Mouse (Mus musculus) CH12.LX (cell line): ENCODE measurements at regions not wholly inside any gene's neighbourhood (a gene's known extent, or its start where the extent isn't known, plus 50 kb on each side); places are given as distances from the start of the nearest gene placed in this dataset.

Experiments
- CTCF ChIP-seq, 2 experiments: IDR thresholded peaks in 1 of 2; conservative IDR thresholded peaks in 1 of 2; 2 replicates each; pipeline ENCODE4 v1.5.1; 2011 to 2012; ENCODE audit warnings: low read depth in 2 of 2, low read length in 2 of 2, improper control_type of control experiment in 1 of 2, inconsistent platforms in 1 of 2, mild to moderate bottlenecking in 1 of 2, moderate library complexity in 1 of 2
- EP300 ChIP-seq: IDR thresholded peaks from 2 replicates; pipeline ENCODE4 v1.6.1; 2011; ENCODE audit warnings: low read length, improper control_type of control experiment
- GABPA ChIP-seq: IDR thresholded peaks from 2 replicates; pipeline ENCODE4 v1.6.1; 2012; ENCODE audit warnings: low read depth, low read length, improper control_type of control experiment, inconsistent platforms; ENCODE audit not compliant: insufficient replicate concordance
- NRF1 ChIP-seq: IDR thresholded peaks from 2 replicates; pipeline ENCODE4 v1.6.1; 2014; ENCODE audit warnings: low read depth, mild to moderate bottlenecking, inconsistent platforms, low read length, improper control_type of control experiment, moderate library complexity
- POLR2A ChIP-seq: IDR thresholded peaks from 2 replicates; pipeline ENCODE4 v1.6.1; 2011; ENCODE audit warnings: low read depth, mild to moderate bottlenecking, improper control_type of control experiment, low read length
- SIN3A ChIP-seq: IDR thresholded peaks from 2 replicates; pipeline ENCODE4 v1.6.1; 2012; ENCODE audit warnings: low read length, improper control_type of control experiment, inconsistent platforms
- ZNF384 ChIP-seq: IDR thresholded peaks from 2 replicates; pipeline ENCODE4 v1.6.1; 2012; ENCODE audit warnings: low read depth, low read length, improper control_type of control experiment, inconsistent platforms

GRCm38 (mm10) chr13:51983575-51983974, 137.1 kb downstream of the Gadd45g start:
- TF ChIP-seq POLR2A (no peak), GABPA (no peak), ZNF384 (no peak), CTCF (conservative IDR thresholded peaks at IDR 0.05 in 1 of 2, IDR thresholded peaks at IDR 0.05 in 1 of 2; ENCODE audit: low read depth in 2 of 2, low read length in 2 of 2) (no peak), SIN3A (no peak), EP300 (no peak), NRF1 (no peak)
